Mouse (Mus musculus): ENCODE measurements at regions not wholly inside any gene's neighbourhood (a gene's known extent, or its start where the extent isn't known, plus 50 kb on each side); places are given as distances from the start of the nearest gene placed in this dataset.

- TF ChIP-seq CTCF (IDR thresholded peaks at IDR 0.05; ENCODE audit: low read depth) (no peak), EP300 (IDR thresholded peaks at IDR 0.05; ENCODE audit: low read depth) (no peak)
Measured at GRCm38 (mm10) chr2:139207649-139208048, 286.1 kb upstream of the Sptlc3 start.

Data from liver, postnatal 0 days (tissue).